Mouse (Mus musculus) forebrain, embryonic 10.5 days (tissue): ENCODE results near the gene Ifi204. TPM values are rescaled to one million over a fixed set of nuclear protein-coding genes. Genes with fewer than 3 reads are reported as not detected.

Experiments
- polyA plus RNA-seq: library from polyadenylated mRNA; unstranded; fragments of >200 nt; fragmentation: Nextera tagmentation; extraction: Ambion mirVana; gene quantifications from 2 replicates; pipeline ENCODE4 v1.2.1, GENCODE M21; 2016

Gene Ifi204
- polyA plus RNA-seq, 1 experiment from 2014 or later: 0.37 TPM

Other genes starting within 250 kb of the Ifi204 start
- not detected in 2 replicates for gene Ifi214, start 231.0 kb downstream of the Ifi204 start, polyA plus RNA-seq
- gene Ifi213, start 167.7 kb downstream of the Ifi204 start, polyA plus RNA-seq: not detected in 2 replicates
- not detected in 2 replicates for gene Ifi209, start 136.0 kb downstream of the Ifi204 start, polyA plus RNA-seq
- not detected in 2 replicates for gene Ifi208, start 93.3 kb downstream of the Ifi204 start, polyA plus RNA-seq
- gene Ifi207, start 25.2 kb downstream of the Ifi204 start, polyA plus RNA-seq: 0.06 and 0.14 TPM in 2 replicates
- gene Ifi211, start 146.1 kb upstream of the Ifi204 start, polyA plus RNA-seq: 0.26 TPM in 2 replicates
- 0.12 TPM in 1 of 2 replicates, not detected in the other for gene Mndal, start 175.5 kb upstream of the Ifi204 start, polyA plus RNA-seq
- gene Ifi203, start 175.7 kb upstream of the Ifi204 start, polyA plus RNA-seq: 0.05 TPM in 1 of 2 replicates, not detected in the other
- not detected in 2 replicates for gene Ifi202b, start 215.8 kb upstream of the Ifi204 start, polyA plus RNA-seq